Mouse (Mus musculus): ENCODE measurements around the gene Abhd6. TPM values are rescaled to one million over a fixed set of nuclear protein-coding genes. Genes with fewer than 3 reads are reported as not detected.
A peak's percentile ranks its signal among the peaks of the same experiment; 100 is the strongest.

Gene Abhd6
- polyA plus RNA-seq, 1 experiment from 2014 or later, result 36.1 TPM

DNA sequence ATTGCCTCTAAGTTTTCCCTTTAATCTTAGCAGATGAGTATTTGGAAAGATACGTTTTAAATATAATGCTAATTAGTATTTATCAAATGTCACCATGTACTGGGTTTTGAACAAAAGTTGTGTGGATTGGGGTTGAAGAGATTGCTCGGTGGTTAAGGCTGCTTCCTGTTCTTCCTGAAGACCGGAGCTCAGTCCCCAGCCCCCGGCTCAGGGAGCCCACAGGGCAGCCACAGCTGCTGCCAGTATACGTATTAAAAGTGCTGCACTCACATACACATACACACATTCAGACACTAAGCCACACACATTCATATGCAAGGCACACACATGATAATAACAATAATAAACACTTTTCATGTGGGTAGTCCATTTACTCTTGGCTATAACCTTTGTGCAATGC is 35.4 kb downstream of the Abhd6 start:
- 83% methylated on average over 5 of the region's 5 CpGs for WGBS
- no peak overlapping the region for H3K27ac ChIP-seq (replicated peaks)
- H3K9me3 ChIP-seq, result no peaks in the 10 kb centered on the region
- H3K4me2 ChIP-seq, result no peak overlapping the region
- H3K4me3 ChIP-seq, result no peak overlapping the region
- no peak for ATAC-seq (ENCODE audit: low FRiP score, low read depth)
- H3K9ac ChIP-seq, result no peak overlapping the region
- no peaks in the 10 kb centered on the region for H3K4me1 ChIP-seq (replicated peaks)
- peaks cover 14% of the 10 kb centered on the region for H3K36me3 ChIP-seq
- H3K27me3 ChIP-seq, result no peaks in the 10 kb centered on the region

DNA sequence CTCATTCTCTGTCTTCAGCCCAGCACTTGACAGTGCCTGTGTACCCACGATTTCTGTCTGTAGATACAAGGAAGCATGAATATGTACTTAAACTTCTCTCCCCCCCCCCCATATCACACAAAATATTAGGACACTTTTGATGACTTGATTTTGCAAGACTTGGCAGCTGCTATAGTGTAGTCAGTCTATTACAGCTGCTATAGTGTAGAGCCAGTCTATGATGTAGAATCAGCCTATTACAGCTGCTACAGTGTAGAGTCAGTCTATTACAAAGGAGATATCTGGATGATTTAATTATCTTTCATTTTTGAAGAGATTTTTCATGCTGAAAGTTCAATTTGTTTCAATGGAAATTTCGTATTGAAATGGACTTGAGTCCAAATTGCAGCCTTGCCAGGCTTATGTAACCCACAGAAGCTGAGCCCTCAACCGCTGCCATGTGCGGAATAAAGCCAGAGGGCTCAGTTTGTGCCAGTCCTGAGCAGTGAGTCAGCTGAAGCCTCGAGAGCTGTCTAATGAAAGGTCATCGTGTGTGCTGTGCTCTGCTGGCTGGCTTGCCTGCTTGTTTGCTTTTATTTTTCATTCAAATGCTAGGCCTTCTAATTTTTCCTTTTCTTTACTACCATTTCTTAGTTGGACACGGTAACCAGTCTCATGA is 36.2 kb downstream of the Abhd6 start:
- Histone ChIP-seq H3K4me1 (replicated peaks) (no peaks in the 10 kb centered on the region), H3K27me3 (no peaks in the 10 kb centered on the region), H3K4me2 (no peak overlapping the region), H3K9ac (no peak overlapping the region), H3K4me3 (no peak overlapping the region), H3K36me3 (peaks cover 14% of the 10 kb centered on the region), H3K27ac (replicated peaks) (no peak overlapping the region), H3K9me3 (no peaks in the 10 kb centered on the region)
- 79% methylated on average over 7 of the region's 7 CpGs for WGBS
- ATAC-seq (ENCODE audit: low FRiP score, low read depth), result 0 out of 2 replicates have a peak, but pooled peaks have one; percentile 65

DNA sequence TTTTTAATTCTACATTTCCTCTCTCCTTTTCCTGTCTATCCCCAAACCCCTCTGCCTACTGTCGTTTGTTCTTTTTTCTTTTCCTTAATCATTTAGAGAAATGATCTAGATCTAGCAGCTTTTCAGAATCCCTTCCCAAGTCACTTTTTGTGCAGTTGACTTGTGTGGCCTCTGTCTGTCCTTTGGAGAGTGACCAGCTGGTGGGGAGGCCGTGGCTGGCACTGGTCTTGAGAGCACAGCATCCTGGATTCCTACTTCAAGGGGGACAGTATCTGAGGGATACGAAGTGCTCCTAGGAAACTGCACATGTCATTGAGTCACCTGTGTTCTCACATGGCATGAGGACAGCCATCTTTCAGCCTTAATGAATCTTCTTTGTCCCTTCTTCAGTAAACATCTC is 37.5 kb downstream of the Abhd6 start:
- H3K4me3 ChIP-seq, result no peak overlapping the region
- no peak overlapping the region for H3K9ac ChIP-seq
- H3K36me3 ChIP-seq, result peaks cover 14% of the 10 kb centered on the region
- H3K4me2 ChIP-seq, result no peak overlapping the region
- WGBS, result 83% methylated on average over 3 of the region's 3 CpGs
- H3K27ac ChIP-seq (replicated peaks), result no peak overlapping the region
- H3K4me1 ChIP-seq (replicated peaks), result no peaks in the 10 kb centered on the region
- no peak for ATAC-seq (ENCODE audit: low FRiP score, low read depth)
- no peaks in the 10 kb centered on the region for H3K9me3 ChIP-seq
- no peaks in the 10 kb centered on the region for H3K27me3 ChIP-seq

DNA sequence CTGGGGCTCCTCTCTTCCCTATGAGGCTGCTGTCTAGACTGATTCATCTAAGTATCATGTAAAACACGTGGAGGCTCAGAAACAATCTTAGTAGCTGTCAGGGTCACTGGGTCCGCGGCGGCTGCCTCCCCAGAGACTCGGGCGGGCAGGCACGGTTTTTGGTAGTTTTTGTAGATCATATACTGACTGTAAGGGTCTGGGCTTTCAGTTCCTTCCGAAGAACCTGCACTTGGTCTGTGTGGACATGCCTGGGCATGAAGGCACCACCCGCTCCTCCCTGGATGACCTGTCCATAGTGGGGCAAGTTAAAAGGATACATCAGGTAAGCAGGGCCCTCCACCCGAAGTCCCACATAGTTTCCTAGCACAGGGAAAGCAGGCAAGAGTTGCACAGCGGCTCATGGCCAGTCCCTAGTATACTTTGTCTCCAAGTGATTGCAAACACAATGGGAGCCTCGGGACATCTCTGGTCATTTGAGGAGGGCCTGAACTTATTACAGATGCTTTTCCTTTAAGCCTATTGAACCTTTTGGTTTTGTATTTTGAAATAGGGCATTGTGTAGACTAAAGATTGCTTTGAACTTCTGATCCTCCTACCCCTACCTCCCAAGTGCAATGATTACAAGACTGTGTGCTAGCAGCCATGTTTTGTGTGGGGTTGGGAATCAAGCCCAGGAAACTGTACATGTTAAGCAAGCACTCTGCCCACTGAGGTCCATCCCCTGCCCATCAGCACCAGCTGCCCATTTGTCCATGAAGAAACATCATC is 38.4 kb downstream of the Abhd6 start:
- Histone ChIP-seq H3K9ac (no peak overlapping the region), H3K4me2 (no peak overlapping the region), H3K36me3 (peaks cover 16% of the 10 kb centered on the region), H3K27ac (replicated peaks) (no peak overlapping the region), H3K9me3 (no peaks in the 10 kb centered on the region), H3K4me3 (no peak overlapping the region), H3K27me3 (no peaks in the 10 kb centered on the region), H3K4me1 (replicated peaks) (no peaks in the 10 kb centered on the region)
- 88% methylated on average over 12 of the region's 12 CpGs for WGBS
- ATAC-seq (ENCODE audit: low FRiP score, low read depth), result no peak

DNA sequence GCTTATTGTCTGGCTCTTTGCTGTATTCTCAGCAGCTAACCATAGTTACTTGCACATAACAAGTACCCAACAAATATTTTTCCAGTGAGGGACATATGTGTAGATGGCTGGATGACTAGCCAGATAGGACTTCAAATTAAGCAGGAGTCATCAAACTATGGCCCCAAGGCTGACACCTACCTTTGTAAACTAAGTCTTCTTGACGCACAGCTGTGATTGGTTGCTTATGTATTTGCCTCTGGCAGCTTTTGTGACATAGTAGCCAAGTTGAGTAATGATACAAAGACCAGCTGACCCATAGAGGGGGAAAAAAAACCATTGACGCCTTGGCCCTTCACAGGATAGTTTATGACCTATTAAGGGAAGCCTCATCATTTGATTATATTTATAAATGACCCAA is 39.4 kb downstream of the Abhd6 start:
- Histone ChIP-seq H3K4me2 (no peak overlapping the region), H3K27me3 (no peaks in the 10 kb centered on the region), H3K4me3 (no peak overlapping the region), H3K9me3 (no peaks in the 10 kb centered on the region), H3K9ac (no peak overlapping the region), H3K4me1 (replicated peaks) (no peaks in the 10 kb centered on the region), H3K36me3 (peaks cover 21% of the 10 kb centered on the region), H3K27ac (replicated peaks) (no peak overlapping the region)
- no peak for ATAC-seq (ENCODE audit: low FRiP score, low read depth)
- 83% methylated on average over 2 of the region's 2 CpGs for WGBS

DNA sequence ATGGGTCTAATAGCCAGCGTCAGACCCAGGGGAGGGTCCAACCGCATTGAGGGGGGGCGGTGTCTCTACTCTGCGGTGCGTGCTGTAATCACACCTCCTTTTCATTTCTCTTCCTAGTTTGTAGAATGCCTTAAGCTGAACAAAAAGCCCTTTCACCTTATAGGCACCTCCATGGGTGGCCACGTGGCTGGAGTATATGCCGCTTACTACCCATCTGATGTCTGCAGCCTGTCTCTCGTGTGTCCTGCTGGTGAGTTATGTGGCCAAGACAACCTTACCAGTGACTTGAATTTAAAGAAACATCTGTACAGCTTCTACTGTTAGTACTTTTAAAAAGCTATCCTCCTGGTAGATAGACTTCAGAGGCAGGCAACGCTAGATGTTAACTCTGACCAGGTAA is 39.9 kb downstream of the Abhd6 start:
- Histone ChIP-seq H3K9me3 (no peaks in the 10 kb centered on the region), H3K4me2 (no peak overlapping the region), H3K4me1 (replicated peaks) (no peaks in the 10 kb centered on the region), H3K36me3 (peaks cover 23% of the 10 kb centered on the region), H3K9ac (no peak overlapping the region), H3K27ac (replicated peaks) (no peak overlapping the region), H3K27me3 (no peaks in the 10 kb centered on the region), H3K4me3 (no peak overlapping the region)
- ATAC-seq (ENCODE audit: low FRiP score, low read depth), result no peak
- 94% methylated on average over 9 of the region's 9 CpGs for WGBS

DNA sequence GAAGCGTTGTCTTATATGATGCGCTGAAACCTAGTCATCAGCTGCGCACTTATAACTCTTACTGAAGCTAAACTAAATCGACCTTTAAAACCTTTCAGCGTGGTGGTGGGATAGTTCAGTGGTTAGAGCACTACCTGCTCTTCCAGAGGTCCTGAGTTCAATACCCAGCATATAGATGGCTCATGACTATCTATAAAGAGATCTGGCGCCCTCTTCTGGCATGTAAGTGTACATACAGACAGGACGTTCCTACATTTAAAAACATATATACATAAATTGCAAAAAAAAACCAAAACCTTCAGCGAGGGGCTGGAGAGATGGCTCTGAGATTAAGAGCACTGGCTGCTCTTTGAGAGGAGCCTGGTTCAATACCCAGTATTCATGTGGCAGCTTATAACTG is 41.6 kb downstream of the Abhd6 start:
- Histone ChIP-seq H3K36me3 (peaks cover 35% of the 10 kb centered on the region), H3K27ac (replicated peaks) (no peak overlapping the region), H3K27me3 (no peaks in the 10 kb centered on the region), H3K9me3 (no peaks in the 10 kb centered on the region), H3K4me3 (no peak overlapping the region), H3K9ac (no peak overlapping the region), H3K4me2 (no peak overlapping the region), H3K4me1 (replicated peaks) (no peaks in the 10 kb centered on the region)
- no peak for ATAC-seq (ENCODE audit: low FRiP score, low read depth)
- 67% methylated on average over 8 of the region's 8 CpGs for WGBS

DNA sequence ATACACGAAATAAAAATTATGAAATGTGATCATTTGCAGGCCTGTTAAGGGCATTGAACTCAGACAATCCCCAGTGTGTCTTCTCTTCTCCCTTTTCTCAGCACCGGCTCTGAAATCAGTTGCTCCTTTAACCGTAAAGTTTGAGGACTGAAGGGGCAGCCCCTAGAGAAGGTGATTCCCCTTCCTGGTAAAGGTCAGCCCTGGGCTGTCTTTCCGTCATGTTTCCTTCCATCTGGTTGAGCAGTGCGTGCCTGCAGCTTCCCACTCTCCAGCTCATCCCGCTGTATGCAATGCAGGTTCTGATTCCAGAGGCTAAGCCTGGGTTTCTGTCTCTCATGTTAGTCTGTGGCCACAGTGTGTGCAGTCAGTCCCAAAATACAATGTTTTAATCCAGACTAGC is 42.1 kb downstream of the Abhd6 start:
- H3K27me3 ChIP-seq, result no peaks in the 10 kb centered on the region
- no peaks in the 10 kb centered on the region for H3K9me3 ChIP-seq
- H3K4me1 ChIP-seq (replicated peaks), result no peaks in the 10 kb centered on the region
- 90% methylated on average over 6 of the region's 6 CpGs for WGBS
- no peak overlapping the region for H3K4me2 ChIP-seq
- no peak overlapping the region for H3K27ac ChIP-seq (replicated peaks)
- H3K9ac ChIP-seq, result no peak overlapping the region
- H3K4me3 ChIP-seq, result no peak overlapping the region
- H3K36me3 ChIP-seq, result peaks cover 40% of the 10 kb centered on the region
- ATAC-seq (ENCODE audit: low FRiP score, low read depth), result no peak

DNA sequence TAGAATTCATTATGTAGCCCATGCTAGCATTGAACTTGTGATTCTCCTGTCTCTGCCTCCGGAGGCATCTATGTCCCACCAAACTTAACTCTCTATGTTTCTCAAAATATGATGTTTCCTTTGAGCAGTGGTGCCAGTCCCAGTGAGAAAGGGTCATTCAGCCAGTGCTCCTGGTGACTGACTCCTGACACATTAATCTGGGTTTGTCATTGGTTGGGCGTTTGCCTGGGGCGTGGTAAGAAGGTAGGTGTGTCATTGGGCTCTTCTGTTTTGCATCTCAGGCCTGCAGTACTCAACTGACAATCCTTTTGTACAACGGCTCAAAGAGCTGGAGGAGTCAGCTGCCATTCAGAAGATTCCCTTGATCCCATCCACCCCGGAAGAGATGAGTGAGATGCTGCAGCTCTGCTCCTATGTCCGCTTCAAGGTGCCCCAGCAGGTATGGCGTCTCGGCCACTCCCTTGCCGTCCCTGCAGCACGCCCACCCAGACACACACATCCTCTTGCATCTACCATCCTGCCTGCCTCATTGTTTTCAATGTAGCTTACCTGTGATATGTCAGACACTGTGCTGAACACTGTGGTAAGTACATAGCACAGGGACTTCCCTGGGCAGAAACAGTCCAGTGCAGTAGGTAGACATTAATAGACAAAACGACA is 42.6 kb downstream of the Abhd6 start:
- Histone ChIP-seq H3K4me1 (replicated peaks) (no peaks in the 10 kb centered on the region), H3K27ac (replicated peaks) (no peak overlapping the region), H3K36me3 (peaks cover 44% of the 10 kb centered on the region), H3K9me3 (no peaks in the 10 kb centered on the region), H3K4me2 (no peak overlapping the region), H3K4me3 (no peak overlapping the region), H3K9ac (no peak overlapping the region), H3K27me3 (no peaks in the 10 kb centered on the region)
- ATAC-seq (ENCODE audit: low FRiP score, low read depth), result no peak
- WGBS, result 89% methylated on average over 11 of the region's 11 CpGs

DNA sequence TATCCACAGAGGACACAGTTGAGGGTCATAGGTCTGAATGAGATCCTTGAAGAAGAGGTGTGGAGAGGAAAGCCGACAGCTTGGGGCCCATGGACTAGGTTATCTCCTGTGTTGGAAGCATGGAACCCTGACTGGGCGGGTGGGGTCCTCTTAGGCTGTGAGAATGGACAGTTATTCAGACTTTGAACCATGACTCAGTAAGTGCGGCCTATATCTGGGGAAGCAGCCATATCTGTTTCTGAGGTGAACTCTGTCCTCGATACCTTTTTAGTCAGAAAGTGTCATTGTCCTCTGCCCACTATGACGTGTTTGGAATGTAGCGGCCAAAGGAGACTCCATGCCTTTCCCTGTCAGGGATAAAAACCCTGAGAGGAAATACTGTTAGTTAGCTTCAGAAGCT is 44.1 kb downstream of the Abhd6 start:
- peaks cover 39% of the 10 kb centered on the region for H3K36me3 ChIP-seq
- H3K4me1 ChIP-seq (replicated peaks), result no peaks in the 10 kb centered on the region
- no peaks in the 10 kb centered on the region for H3K9me3 ChIP-seq
- no peak for ATAC-seq (ENCODE audit: low FRiP score, low read depth)
- H3K27me3 ChIP-seq, result no peaks in the 10 kb centered on the region
- H3K4me2 ChIP-seq, result no peak overlapping the region
- H3K27ac ChIP-seq (replicated peaks), result no peak overlapping the region
- no peak overlapping the region for H3K4me3 ChIP-seq
- 99% methylated on average over 6 of the region's 6 CpGs for WGBS
- H3K9ac ChIP-seq, result no peak overlapping the region

DNA sequence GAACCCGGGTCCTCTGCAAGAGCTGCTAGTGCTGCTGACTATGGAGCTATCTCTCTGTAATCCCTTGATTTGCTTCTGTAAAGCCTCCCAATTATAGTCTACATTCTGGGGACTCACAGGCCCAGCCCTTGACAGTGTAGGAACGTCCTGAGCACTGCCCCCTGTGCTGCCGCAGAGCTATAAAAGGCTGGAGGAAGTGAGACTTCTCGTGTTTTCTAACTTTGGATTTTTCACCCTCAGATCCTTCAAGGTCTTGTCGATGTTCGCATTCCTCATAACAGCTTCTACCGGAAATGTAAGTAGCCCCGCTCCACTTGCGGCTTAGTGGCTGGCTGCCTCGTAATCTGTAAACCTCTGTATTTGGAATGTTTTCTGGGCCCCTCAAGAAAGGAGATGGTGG is 46.6 kb downstream of the Abhd6 start:
- no peaks in the 10 kb centered on the region for H3K4me1 ChIP-seq (replicated peaks)
- H3K27me3 ChIP-seq, result no peaks in the 10 kb centered on the region
- H3K4me2 ChIP-seq, result no peak overlapping the region
- ATAC-seq (ENCODE audit: low FRiP score, low read depth), result no peak
- no peaks in the 10 kb centered on the region for H3K9me3 ChIP-seq
- H3K36me3 ChIP-seq, result peaks cover 43% of the 10 kb centered on the region
- WGBS, result 92% methylated on average over 10 of the region's 10 CpGs
- no peak overlapping the region for H3K4me3 ChIP-seq
- no peak overlapping the region for H3K9ac ChIP-seq
- no peak overlapping the region for H3K27ac ChIP-seq (replicated peaks)

DNA sequence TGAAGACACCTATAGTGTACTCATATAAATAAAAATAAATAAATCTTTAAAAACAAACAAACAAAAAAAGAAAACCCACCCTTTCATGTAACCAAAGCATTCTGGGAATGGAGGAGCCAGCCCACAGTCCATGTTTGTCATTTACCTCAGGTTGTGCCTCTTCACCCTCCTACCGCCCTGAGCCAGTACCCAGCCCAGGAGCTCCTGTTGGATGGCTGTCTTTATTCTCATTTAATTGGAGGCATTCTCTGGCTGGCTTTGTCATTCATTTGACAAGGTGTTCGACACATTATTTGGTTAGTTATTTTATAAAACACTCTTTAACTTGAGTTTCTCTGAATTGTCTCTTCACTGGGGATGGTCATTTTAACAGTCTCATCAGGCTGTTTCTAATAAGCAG is 49.2 kb downstream of the Abhd6 start:
- ATAC-seq (ENCODE audit: low FRiP score, low read depth), result no peak
- Histone ChIP-seq H3K9me3 (no peaks in the 10 kb centered on the region), H3K36me3 (peaks cover 35% of the 10 kb centered on the region)

More for the DNA sequence above, 49.2 kb downstream of the Abhd6 start:
- H3K9ac ChIP-seq, result no peak overlapping the region
- no peaks in the 10 kb centered on the region for H3K4me1 ChIP-seq (replicated peaks)
- 89% methylated on average over 2 of the region's 2 CpGs for WGBS
- no peak overlapping the region for H3K4me2 ChIP-seq
- no peaks in the 10 kb centered on the region for H3K27me3 ChIP-seq
- no peak overlapping the region for H3K27ac ChIP-seq (replicated peaks)
- H3K4me3 ChIP-seq, result no peak overlapping the region

Measured in hindbrain, embryonic 15.5 days (tissue).